ENCODE assay signal across 8 mouse cellular contexts in genomic region chr4:126554462-126554861, GRCm38 (mm10). TPM values are rescaled to one million over a fixed set of nuclear protein-coding genes. Genes with fewer than 3 reads are reported as not detected.
DNase-seq lines count a peak whose midpoint lies in the region; ATAC-seq and TF ChIP-seq lines count a peak whose summit lies in the region.

No protein-coding gene starts in this region.

- no peak overlapping the region for H3K27ac ChIP-seq in kidney, adult 2 months (ENCODE audit: insufficient read depth, low read depth, low read length)
- H3K27ac ChIP-seq in liver, postnatal 0 days (ENCODE audit: low read depth), result no peak overlapping the region
- H3K27ac ChIP-seq in forebrain, embryonic 13.5 days, result no peak overlapping the region

- no peaks in the 10 kb centered on the region for H3K36me3 ChIP-seq in kidney, adult 2 months (ENCODE audit: control insufficient read depth, insufficient read depth, low read length)
- H3K36me3 ChIP-seq in E14TG2a.4 (ENCODE audit: insufficient read depth, low read length), result no peaks in the 10 kb centered on the region
- no peaks in the 10 kb centered on the region; the same call in 1 of the 2 replicates for H3K36me3 ChIP-seq in liver, postnatal 0 days (replicated peaks; ENCODE audit: insufficient read depth, low read length)
- H3K36me3 ChIP-seq in forebrain, embryonic 13.5 days (ENCODE audit: poor library complexity, severe bottlenecking), result no peaks in the 10 kb centered on the region

- TF ChIP-seq EP300 in liver, postnatal 0 days (IDR thresholded peaks at IDR 0.05; ENCODE audit: low read depth), result no peak

- H3K4me2 ChIP-seq in liver, postnatal 0 days (ENCODE audit: low read depth, low read length), result no peak overlapping the region
- H3K4me2 ChIP-seq in forebrain, embryonic 13.5 days, result no peak overlapping the region

- TF ChIP-seq CTCF in kidney, adult 2 months (conservative IDR thresholded peaks at IDR 0.05; ENCODE audit: insufficient read depth, insufficient read length, low read depth, low read length), result no peak
- TF ChIP-seq CTCF in E14TG2a.4 (conservative IDR thresholded peaks at IDR 0.05; ENCODE audit: low read length), result peak; percentile 30
- TF ChIP-seq CTCF in brain, embryonic 14.5 days (IDR thresholded peaks at IDR 0.05; ENCODE audit: borderline replicate concordance, extremely low read depth, insufficient read depth, insufficient read length), result 0 out of 2 replicates have a peak, but pooled peaks have one; percentile 10
- peak; percentile 75 for TF ChIP-seq CTCF in liver, postnatal 0 days (IDR thresholded peaks at IDR 0.05; ENCODE audit: low read depth)

- no peak overlapping the region for H3K4me3 ChIP-seq in kidney, adult 2 months (ENCODE audit: insufficient read depth, low read depth, low read length)
- H3K4me3 ChIP-seq in E14TG2a.4 (replicated peaks; ENCODE audit: low read length), result no peak overlapping the region
- H3K4me3 ChIP-seq in liver, postnatal 0 days (ENCODE audit: low read depth, low read length), result no peak overlapping the region
- no peak overlapping the region for H3K4me3 ChIP-seq in forebrain, embryonic 13.5 days

- peak; percentile 22; the same call in 1 of the 2 replicates for ATAC-seq in liver, postnatal 0 days
- ATAC-seq in frontal cortex, adult (ENCODE audit: low TSS enrichment), result no peak
- ATAC-seq in forebrain, embryonic 13.5 days, result no peak

- no peaks in the 10 kb centered on the region for H3K4me1 ChIP-seq in kidney, adult 2 months (ENCODE audit: control insufficient read depth, insufficient read depth, low read length)
- peaks cover 15% of the 10 kb centered on the region for H3K4me1 ChIP-seq in E14TG2a.4 (replicated peaks; ENCODE audit: low read depth, low read length)
- 0 out of 2 replicates have a peak, but pooled peaks cover 8% of the 10 kb centered on the region for H3K4me1 ChIP-seq in liver, postnatal 0 days (ENCODE audit: insufficient read depth)
- peaks cover 16% of the 10 kb centered on the region for H3K4me1 ChIP-seq in forebrain, embryonic 13.5 days

- H3K27me3 ChIP-seq in kidney, adult 2 months (replicated peaks; ENCODE audit: control insufficient read depth, insufficient read depth, low read length), result no peaks in the 10 kb centered on the region
- 0 out of 2 replicates have a peak, but pooled peaks cover 3% of the 10 kb centered on the region for H3K27me3 ChIP-seq in E14TG2a.4 (ENCODE audit: insufficient read depth, low read length)
- no peaks in the 10 kb centered on the region for H3K27me3 ChIP-seq in liver, postnatal 0 days (ENCODE audit: insufficient read depth, low read length)
- H3K27me3 ChIP-seq in forebrain, embryonic 13.5 days, result no peaks in the 10 kb centered on the region

- H3K9ac ChIP-seq in liver, postnatal 0 days (replicated peaks), result no peak overlapping the region
- H3K9ac ChIP-seq in forebrain, embryonic 13.5 days, result no peak overlapping the region

- WGBS in kidney, adult 2 months, result 34% methylated on average over 3 of the region's 3 CpGs
- WGBS in liver, postnatal 0 days (ENCODE audit: insufficient replicate concordance), result 23% methylated on average over 3 of the region's 3 CpGs
- WGBS in forebrain, embryonic 13.5 days, result 33% methylated on average over 3 of the region's 3 CpGs

- peak; percentile 29 for DNase-seq in kidney, adult 2 months
- DNase-seq in kidney, postnatal 10 days, result no peak
- peak; percentile 71 for DNase-seq in brain, embryonic 14.5 days (ENCODE audit: low read depth)
- DNase-seq in liver, postnatal 0 days, result no peak
- DNase-seq in layer of hippocampus, postnatal 36 days, result no peak

- H3K9me3 ChIP-seq in E14TG2a.4 (ENCODE audit: low read length), result no peaks in the 10 kb centered on the region
- H3K9me3 ChIP-seq in liver, postnatal 0 days (ENCODE audit: low read length), result no peaks in the 10 kb centered on the region
- H3K9me3 ChIP-seq in forebrain, embryonic 13.5 days (replicated peaks), result no peaks in the 10 kb centered on the region

- no peak for TF ChIP-seq POLR2A in kidney, adult 2 months (IDR thresholded peaks at IDR 0.05; ENCODE audit: low read depth, low read length)
- no peak for TF ChIP-seq POLR2A in brain, embryonic 14.5 days (IDR thresholded peaks at IDR 0.05; ENCODE audit: borderline replicate concordance, extremely low read depth, insufficient read depth, insufficient read length, poor library complexity, severe bottlenecking)

RNA-seq across cellular contexts. Expression of gene Clspn, which starts 2.3 kb away (rescaled TPM):
- 0.11 and 0.14 TPM in 2 replicates for polyA plus RNA-seq in kidney, adult 2 months (2012; rRNA removed)
- polyA plus RNA-seq in brain, embryonic 14.5 days (2012; rRNA removed), result 6.2 and 6.9 TPM in 2 replicates
- polyA plus RNA-seq in liver, postnatal 0 days (2015; fragmentation: Nextera tagmentation; extraction: Ambion mirVana), result 17.2 and 20.6 TPM in 2 replicates
- 41.9 and 43.3 TPM in 2 replicates for polyA plus RNA-seq in forebrain, embryonic 13.5 days (2015; fragmentation: Nextera tagmentation; extraction: Ambion mirVana)
- 1 to 10 TPM in 1 of 2 experiments, under 1 TPM in 1; 0.58 to 1.3 TPM for total RNA-seq in layer of hippocampus, postnatal 36 days (2021)

RNA-seq across cellular contexts. Expression of gene Ago4, which starts 21.2 kb away (rescaled TPM):
- polyA plus RNA-seq in kidney, adult 2 months (2012; rRNA removed), result 0.95 and 1.1 TPM in 2 replicates
- 8.5 and 13.8 TPM in 2 replicates for polyA plus RNA-seq in brain, embryonic 14.5 days (2012; rRNA removed)
- 0.38 and 0.63 TPM in 2 replicates for polyA plus RNA-seq in liver, postnatal 0 days (2015; fragmentation: Nextera tagmentation; extraction: Ambion mirVana)
- polyA plus RNA-seq in forebrain, embryonic 13.5 days (2015; fragmentation: Nextera tagmentation; extraction: Ambion mirVana), result 5.8 and 6.4 TPM in 2 replicates
- 1 to 10 TPM; 8.5 to 9.6 TPM for total RNA-seq in layer of hippocampus, postnatal 36 days (2021)

RNA-seq across cellular contexts. Expression of gene 5730409E04Rik, which starts 55.2 kb away (rescaled TPM):
- 6.9 and 7.5 TPM in 2 replicates for polyA plus RNA-seq in kidney, adult 2 months (2012; rRNA removed)
- polyA plus RNA-seq in brain, embryonic 14.5 days (2012; rRNA removed), result 10.4 and 19.2 TPM in 2 replicates
- 0.34 and 0.41 TPM in 2 replicates for polyA plus RNA-seq in liver, postnatal 0 days (2015; fragmentation: Nextera tagmentation; extraction: Ambion mirVana)
- polyA plus RNA-seq in forebrain, embryonic 13.5 days (2015; fragmentation: Nextera tagmentation; extraction: Ambion mirVana), result 2.2 and 2.4 TPM in 2 replicates
- total RNA-seq in layer of hippocampus, postnatal 36 days (2021), result 10 to 100 TPM; 62.2 to 74.0 TPM

Comparison
In these comparisons a context has a peak if more than half of its experiments do, and no peak if none do; other contexts are left out.
1. DNase-seq: peak in kidney, adult 2 months (single experiment) and brain, embryonic 14.5 days (single experiment); none in kidney, postnatal 10 days (single experiment), liver, postnatal 0 days (single experiment) and layer of hippocampus, postnatal 36 days (0 of 2).